Mouse (Mus musculus): Measurements from ENCODE around the gene Hsph1. TPM values are rescaled to one million over a fixed set of nuclear protein-coding genes. Genes with fewer than 3 reads are reported as not detected.

Gene Hsph1
- polyA plus RNA-seq, 1 experiment, result 6.6 TPM

DNA sequence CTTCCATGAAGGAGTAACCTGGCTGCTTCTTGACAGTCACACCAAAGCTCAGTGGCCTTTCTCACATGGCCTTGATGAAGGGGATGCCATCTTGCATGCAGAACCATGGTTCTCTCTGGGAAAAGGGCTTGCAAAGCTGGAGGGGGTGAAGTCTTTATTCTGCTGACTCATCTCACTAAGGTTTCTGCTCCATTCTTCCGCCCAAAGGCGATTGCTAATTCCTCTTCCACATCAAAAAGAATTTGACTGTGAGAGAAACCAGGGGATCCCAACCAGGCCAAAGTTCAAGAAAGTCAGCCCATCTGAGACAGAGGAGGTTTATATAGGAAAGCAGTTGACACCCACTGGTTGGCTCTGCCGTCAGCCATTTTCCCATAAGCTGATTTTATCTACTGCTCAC is 46.2 kb downstream of the Hsph1 start:
- Histone ChIP-seq H3K4me3 (ENCODE audit: low read depth, low read length) (no peak overlapping the region), H3K27me3 (ENCODE audit: control insufficient read depth, insufficient read depth, low read length) (no peaks in the 10 kb centered on the region), H3K27ac (ENCODE audit: insufficient read depth, low read depth, low read length) (no peak overlapping the region), H3K4me1 (ENCODE audit: control insufficient read depth, insufficient read depth, insufficient read length, low read length) (no peaks in the 10 kb centered on the region), H3K36me3 (ENCODE audit: control insufficient read depth, insufficient read depth, low read length) (no peaks in the 10 kb centered on the region)
- no peak for TF ChIP-seq POLR2A (IDR thresholded peaks at IDR 0.05; ENCODE audit: low read depth, low read length)
- TF ChIP-seq CTCF (IDR thresholded peaks at IDR 0.05; ENCODE audit: extremely low read depth, insufficient read length, insufficient replicate concordance, low read depth, low read length), result no peak
- WGBS, result 66% methylated on average over 3 of the region's 3 CpGs

GRCm38 (mm10) chr5:149588814-149589534 is 47.2 kb downstream of the Hsph1 start:
- Histone ChIP-seq H3K27ac (ENCODE audit: insufficient read depth, low read depth, low read length) (no peak overlapping the region), H3K36me3 (ENCODE audit: control insufficient read depth, insufficient read depth, low read length) (no peaks in the 10 kb centered on the region), H3K4me3 (ENCODE audit: low read depth, low read length) (no peak overlapping the region), H3K27me3 (ENCODE audit: control insufficient read depth, insufficient read depth, low read length) (no peaks in the 10 kb centered on the region), H3K4me1 (ENCODE audit: control insufficient read depth, insufficient read depth, insufficient read length, low read length) (peaks cover 4% of the 10 kb centered on the region; the same call in 1 of the 2 replicates)
- no peak for TF ChIP-seq CTCF (IDR thresholded peaks at IDR 0.05; ENCODE audit: extremely low read depth, insufficient read length, insufficient replicate concordance, low read depth, low read length)
- no peak for TF ChIP-seq POLR2A (IDR thresholded peaks at IDR 0.05; ENCODE audit: low read depth, low read length)
- WGBS, result 25% methylated on average over 7 of the region's 7 CpGs

DNA sequence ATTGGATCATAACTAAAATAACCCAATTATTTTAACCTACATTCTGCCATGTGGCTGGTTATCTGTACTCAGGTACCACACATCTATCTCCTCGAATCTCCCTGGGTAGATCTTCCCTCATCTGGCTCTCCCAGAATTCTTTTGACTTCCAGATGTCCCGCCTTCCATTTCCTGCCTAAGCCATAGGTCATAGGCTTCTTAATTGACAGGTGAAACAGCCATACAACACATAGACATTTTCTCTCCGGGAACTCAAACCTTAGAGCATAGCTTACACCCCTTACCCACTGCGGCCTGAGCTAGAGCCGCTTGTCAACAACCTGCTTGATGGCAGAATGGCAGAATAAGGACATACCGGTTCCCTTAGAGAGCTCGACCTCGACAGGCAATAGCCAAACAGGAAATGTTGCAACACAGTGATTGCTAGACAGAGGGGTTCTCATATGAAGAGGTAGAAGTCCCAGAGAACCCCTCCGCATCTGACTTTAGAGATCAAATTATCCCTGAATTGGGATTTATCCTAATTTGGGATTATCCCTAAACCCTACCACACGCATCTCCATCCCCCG is 48.8 kb downstream of the Hsph1 start:
- Histone ChIP-seq H3K4me1 (ENCODE audit: control insufficient read depth, insufficient read depth, insufficient read length, low read length) (peaks cover 4% of the 10 kb centered on the region; the same call in 1 of the 2 replicates), H3K27ac (ENCODE audit: insufficient read depth, low read depth, low read length) (no peak overlapping the region), H3K4me3 (ENCODE audit: low read depth, low read length) (no peak overlapping the region), H3K27me3 (ENCODE audit: control insufficient read depth, insufficient read depth, low read length) (no peaks in the 10 kb centered on the region), H3K36me3 (ENCODE audit: control insufficient read depth, insufficient read depth, low read length) (no peaks in the 10 kb centered on the region)
- WGBS, result 77% methylated on average over 11 of the region's 11 CpGs
- TF ChIP-seq POLR2A (IDR thresholded peaks at IDR 0.05; ENCODE audit: low read depth, low read length) (no peak), CTCF (IDR thresholded peaks at IDR 0.05; ENCODE audit: extremely low read depth, insufficient read length, insufficient replicate concordance, low read depth, low read length) (no peak)

DNA sequence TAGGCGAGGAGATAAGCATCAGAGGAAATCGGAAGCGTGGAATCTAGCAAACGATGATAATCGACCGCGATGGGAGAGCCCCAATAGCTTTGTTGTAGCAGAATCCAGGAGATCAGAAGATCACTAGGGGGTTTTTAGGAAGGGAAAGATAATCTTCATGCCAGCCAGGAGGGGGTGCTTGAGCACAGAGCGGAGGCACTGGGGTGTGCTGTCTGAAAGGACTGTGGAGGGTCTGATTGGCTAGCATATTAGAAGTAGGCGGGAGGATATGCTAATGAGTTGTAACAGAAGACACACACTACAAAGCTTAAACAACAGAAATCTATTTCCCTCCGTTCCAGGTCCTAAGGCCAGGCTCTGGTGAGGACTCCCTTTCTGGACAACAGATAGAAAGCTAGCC is 50.3 kb downstream of the Hsph1 start:
- Histone ChIP-seq H3K36me3 (ENCODE audit: control insufficient read depth, insufficient read depth, low read length) (no peaks in the 10 kb centered on the region), H3K4me1 (ENCODE audit: control insufficient read depth, insufficient read depth, insufficient read length, low read length) (peaks cover 4% of the 10 kb centered on the region; the same call in 1 of the 2 replicates), H3K4me3 (ENCODE audit: low read depth, low read length) (no peak overlapping the region), H3K27me3 (ENCODE audit: control insufficient read depth, insufficient read depth, low read length) (no peaks in the 10 kb centered on the region), H3K27ac (ENCODE audit: insufficient read depth, low read depth, low read length) (no peak overlapping the region)
- 68% methylated on average over 10 of the region's 10 CpGs for WGBS
- TF ChIP-seq CTCF (IDR thresholded peaks at IDR 0.05; ENCODE audit: extremely low read depth, insufficient read length, insufficient replicate concordance, low read depth, low read length) (no peak), POLR2A (IDR thresholded peaks at IDR 0.05; ENCODE audit: low read depth, low read length) (no peak)

GRCm38 (mm10) chr5:149585231-149585630 is 50.9 kb downstream of the Hsph1 start:
- 17% methylated on average over 1 of the region's 1 CpGs for WGBS
- peaks cover 4% of the 10 kb centered on the region; the same call in 1 of the 2 replicates for H3K4me1 ChIP-seq (ENCODE audit: control insufficient read depth, insufficient read depth, insufficient read length, low read length)
- no peak for TF ChIP-seq CTCF (IDR thresholded peaks at IDR 0.05; ENCODE audit: extremely low read depth, insufficient read length, insufficient replicate concordance, low read depth, low read length)
- TF ChIP-seq POLR2A (IDR thresholded peaks at IDR 0.05; ENCODE audit: low read depth, low read length), result no peak

DNA sequence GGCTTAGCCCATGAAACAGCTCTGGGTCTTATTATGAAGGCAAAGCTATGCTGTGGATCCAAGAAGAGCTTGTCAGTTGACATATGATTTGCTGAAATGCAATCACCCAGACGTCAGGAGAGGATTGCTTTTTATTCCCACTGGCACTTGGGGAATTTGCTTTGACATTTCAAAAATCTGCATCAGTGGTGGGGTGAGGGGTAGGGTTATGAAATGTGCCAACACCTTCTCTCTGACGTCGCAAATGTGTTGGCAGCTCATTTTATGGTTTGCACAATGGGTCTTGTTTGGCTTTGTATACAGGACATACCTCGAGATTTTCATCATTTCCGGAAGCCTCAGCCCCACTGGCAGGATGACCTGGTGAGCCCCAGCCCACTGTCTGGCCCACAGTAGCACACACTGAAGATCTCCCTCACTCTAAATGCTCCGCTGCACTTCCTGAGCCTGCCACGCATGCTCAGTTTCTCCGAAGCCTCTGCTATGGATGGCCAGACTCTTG is 52.0 kb downstream of the Hsph1 start:
- H3K4me1 ChIP-seq (ENCODE audit: control insufficient read depth, insufficient read depth, insufficient read length, low read length), result peaks cover 7% of the 10 kb centered on the region; the same call in 1 of the 2 replicates
- no peak for TF ChIP-seq POLR2A (IDR thresholded peaks at IDR 0.05; ENCODE audit: low read depth, low read length)
- no peak for TF ChIP-seq CTCF (IDR thresholded peaks at IDR 0.05; ENCODE audit: extremely low read depth, insufficient read length, insufficient replicate concordance, low read depth, low read length)
- H3K36me3 ChIP-seq (ENCODE audit: control insufficient read depth, insufficient read depth, low read length), result no peaks in the 10 kb centered on the region
- 63% methylated on average over 8 of the region's 8 CpGs for WGBS
- no peak overlapping the region for H3K4me3 ChIP-seq (ENCODE audit: low read depth, low read length)
- H3K27me3 ChIP-seq (ENCODE audit: control insufficient read depth, insufficient read depth, low read length), result no peaks in the 10 kb centered on the region
- H3K27ac ChIP-seq (ENCODE audit: insufficient read depth, low read depth, low read length), result no peak overlapping the region

More at GRCm38 (mm10) chr5:149585231-149585630, 50.9 kb downstream of the Hsph1 start:
- Histone ChIP-seq H3K36me3 (ENCODE audit: control insufficient read depth, insufficient read depth, low read length) (no peaks in the 10 kb centered on the region), H3K27me3 (ENCODE audit: control insufficient read depth, insufficient read depth, low read length) (no peaks in the 10 kb centered on the region), H3K27ac (ENCODE audit: insufficient read depth, low read depth, low read length) (no peak overlapping the region), H3K4me3 (ENCODE audit: low read depth, low read length) (no peak overlapping the region)

DNA sequence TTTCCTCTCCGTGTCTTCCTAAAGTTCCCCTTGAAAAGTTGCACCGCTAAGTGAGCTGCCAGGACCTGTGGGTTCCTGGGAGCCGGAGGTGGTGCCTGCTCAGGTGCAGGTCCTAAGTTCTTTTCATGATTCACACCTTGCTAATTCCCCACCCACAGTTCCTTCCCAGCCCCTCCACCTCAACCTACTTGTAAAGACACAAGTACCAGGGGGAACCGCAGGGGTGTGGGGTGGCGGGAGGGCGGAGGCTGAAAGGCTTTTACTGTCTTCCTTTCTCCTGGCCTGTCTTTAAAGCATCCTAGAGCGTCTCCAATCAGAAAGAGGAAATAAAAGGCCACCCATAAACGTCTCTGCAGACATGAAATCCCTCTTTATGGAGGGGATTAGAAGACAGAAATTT is 52.7 kb downstream of the Hsph1 start:
- Histone ChIP-seq H3K27ac (ENCODE audit: insufficient read depth, low read depth, low read length) (no peak overlapping the region), H3K4me3 (ENCODE audit: low read depth, low read length) (no peak overlapping the region), H3K27me3 (ENCODE audit: control insufficient read depth, insufficient read depth, low read length) (no peaks in the 10 kb centered on the region), H3K4me1 (ENCODE audit: control insufficient read depth, insufficient read depth, insufficient read length, low read length) (peaks cover 7% of the 10 kb centered on the region; the same call in 1 of the 2 replicates), H3K36me3 (ENCODE audit: control insufficient read depth, insufficient read depth, low read length) (no peaks in the 10 kb centered on the region)
- 31% methylated on average over 8 of the region's 8 CpGs for WGBS
- TF ChIP-seq CTCF (IDR thresholded peaks at IDR 0.05; ENCODE audit: extremely low read depth, insufficient read length, insufficient replicate concordance, low read depth, low read length) (no peak), POLR2A (IDR thresholded peaks at IDR 0.05; ENCODE audit: low read depth, low read length) (no peak)

All from small intestine, adult 2 months (tissue).